Mouse (Mus musculus): ENCODE measurements around the gene Rasa1. TPM values are rescaled to one million over a fixed set of nuclear protein-coding genes. Genes with fewer than 3 reads are reported as not detected.

Gene Rasa1
- total and polyA plus RNA-seq, 2 experiments from 2014 or later, result 30.1 to 30.5 TPM

DNA sequence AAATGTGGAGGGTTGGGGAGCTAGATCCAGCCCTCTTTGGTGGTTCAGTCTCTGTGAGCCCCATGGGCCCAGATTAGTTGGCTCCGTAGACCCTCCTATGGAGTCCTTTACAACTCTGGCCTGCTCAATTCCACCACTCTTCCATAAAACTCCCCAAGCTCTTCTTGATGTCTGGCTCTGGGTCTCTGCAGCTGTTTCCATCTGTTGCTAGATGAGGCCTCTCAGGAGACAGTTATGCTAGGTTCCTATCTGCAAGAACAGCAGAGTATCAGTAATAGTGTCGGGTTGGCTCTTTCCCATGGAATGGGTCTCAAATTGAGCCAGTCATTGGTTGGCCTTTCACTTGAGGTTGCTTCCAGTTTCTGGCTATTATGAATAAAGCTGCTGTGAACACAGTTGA lies 97.7 kb downstream of the Rasa1 start:
- no peak for TF ChIP-seq EP300 (IDR thresholded peaks at IDR 0.05; ENCODE audit: low read depth)
- no peak for TF ChIP-seq CTCF (IDR thresholded peaks at IDR 0.05; ENCODE audit: low read depth)
- Histone ChIP-seq H3K27ac (ENCODE audit: low read depth) (no peak overlapping the region), H3K27me3 (ENCODE audit: control insufficient read depth, insufficient read depth, low read length) (no peaks in the 10 kb centered on the region), H3K4me3 (ENCODE audit: low read depth, low read length) (no peak overlapping the region), H3K4me1 (ENCODE audit: control insufficient read depth, insufficient read depth) (0 out of 2 replicates have a peak, but pooled peaks cover 8% of the 10 kb centered on the region), H3K9ac (replicated peaks; ENCODE audit: low read depth, low read length) (no peak overlapping the region), H3K36me3 (replicated peaks; ENCODE audit: control insufficient read depth, insufficient read depth, low read length) (peaks cover 15% of the 10 kb centered on the region; the same call in 1 of the 2 replicates), H3K9me3 (replicated peaks; ENCODE audit: control insufficient read depth, low read length) (no peaks in the 10 kb centered on the region), H3K4me2 (ENCODE audit: low read depth, low read length) (no peak overlapping the region)
- WGBS, result 89% methylated on average over 2 of the region's 2 CpGs
- DNase-seq (ENCODE audit: low spot score) (no peak), ATAC-seq (ENCODE audit: insufficient read depth, low read depth) (no peak)

DNA sequence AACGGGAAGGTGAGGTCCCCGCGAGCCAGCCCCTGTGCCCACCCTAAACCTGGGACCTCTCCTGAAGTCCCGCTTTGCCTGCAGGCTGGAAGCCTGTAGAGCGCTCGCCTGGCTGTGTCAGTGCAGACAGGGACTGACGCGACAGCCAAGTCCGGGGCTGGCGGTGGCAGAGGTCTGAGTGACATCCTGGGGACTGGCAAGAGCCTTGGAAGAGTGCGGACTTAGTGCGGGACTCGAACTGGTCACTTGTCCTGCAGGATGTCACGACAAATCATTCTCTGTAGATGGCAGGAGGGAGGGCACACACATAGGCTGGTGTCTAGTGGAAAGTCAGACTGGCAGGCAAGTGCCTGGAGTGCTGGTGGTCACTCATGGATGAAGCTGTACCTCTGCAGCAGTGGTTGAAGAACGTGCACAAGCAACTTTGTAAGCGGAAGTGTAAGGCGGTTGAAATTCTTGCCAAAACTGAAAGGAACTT lies 99.2 kb downstream of the Rasa1 start:
- H3K27me3 ChIP-seq (ENCODE audit: control insufficient read depth, insufficient read depth, low read length), result no peaks in the 10 kb centered on the region
- H3K4me2 ChIP-seq (ENCODE audit: low read depth, low read length), result peak overlapping the region; percentile 88
- peak overlapping the region; percentile 84 for H3K9ac ChIP-seq (replicated peaks; ENCODE audit: low read depth, low read length)
- peak overlapping the region; percentile 89 for H3K27ac ChIP-seq (ENCODE audit: low read depth)
- no peaks in the 10 kb centered on the region for H3K9me3 ChIP-seq (replicated peaks; ENCODE audit: control insufficient read depth, low read length)
- 0% methylated on average over 17 of the region's 17 CpGs for WGBS
- 0 out of 2 replicates have a peak, but pooled peaks cover 8% of the 10 kb centered on the region for H3K4me1 ChIP-seq (ENCODE audit: control insufficient read depth, insufficient read depth)
- TF ChIP-seq EP300 (IDR thresholded peaks at IDR 0.05; ENCODE audit: low read depth), result no peak
- ATAC-seq (ENCODE audit: insufficient read depth, low read depth), result peak; percentile 69
- DNase-seq (ENCODE audit: low spot score), result peak; percentile 40
- H3K36me3 ChIP-seq (replicated peaks; ENCODE audit: control insufficient read depth, insufficient read depth, low read length), result peaks cover 15% of the 10 kb centered on the region; the same call in 1 of the 2 replicates
- H3K4me3 ChIP-seq (ENCODE audit: low read depth, low read length), result peak overlapping the region; percentile 89

DNA sequence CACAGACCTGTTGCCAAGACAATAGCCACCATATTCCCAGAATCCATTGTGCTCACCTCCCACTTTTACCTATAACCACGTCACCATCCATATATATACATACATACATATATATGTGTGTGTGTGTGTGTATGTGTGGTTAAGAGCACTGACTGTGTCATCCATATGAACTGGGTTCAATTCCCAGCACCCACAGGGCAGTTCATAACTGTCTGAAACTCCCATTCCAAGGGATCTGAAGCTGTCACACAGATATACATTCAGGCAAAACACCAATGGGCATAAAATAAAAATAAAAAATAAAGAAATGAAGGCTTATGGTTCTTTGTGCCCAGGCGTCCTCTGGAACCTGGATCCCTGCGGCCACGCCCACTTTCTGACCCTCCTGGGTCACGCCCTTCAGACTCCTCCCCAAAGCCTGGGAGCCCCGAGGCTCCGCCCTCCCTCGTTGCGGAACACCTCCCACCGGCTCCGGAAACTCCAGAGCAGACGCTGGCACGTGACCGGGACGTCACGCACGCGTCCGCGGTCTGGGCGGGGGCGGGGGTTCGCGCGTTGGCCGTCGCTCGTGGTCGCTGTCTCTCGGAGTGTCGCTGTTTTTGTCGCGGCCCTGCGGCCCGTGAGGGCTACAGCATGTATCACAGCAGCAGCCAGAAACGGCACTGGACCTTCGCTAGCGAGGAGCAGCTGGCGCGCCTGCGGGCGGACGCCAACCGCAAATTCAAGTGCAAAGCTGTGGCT lies 99.9 kb downstream of the Rasa1 start, which contains the start of gene Ccnh:
Gene Ccnh (plus strand): TSS at position 506 of the 741 bp plus-strand sequence.
- WGBS, result 2% methylated on average over 44 of the region's 44 CpGs
- H3K4me3 ChIP-seq (ENCODE audit: low read depth, low read length), result peak within 1 kb of the TSS; percentile 89
- no peaks in the 10 kb centered on the region for H3K9me3 ChIP-seq (replicated peaks; ENCODE audit: control insufficient read depth, low read length)
- H3K9ac ChIP-seq (replicated peaks; ENCODE audit: low read depth, low read length), result peak within 1 kb of the TSS; percentile 84
- H3K4me2 ChIP-seq (ENCODE audit: low read depth, low read length), result peak within 1 kb of the TSS; percentile 88
- H3K36me3 ChIP-seq (replicated peaks; ENCODE audit: control insufficient read depth, insufficient read depth, low read length), result peaks cover 15% of the 10 kb centered on the region; the same call in 1 of the 2 replicates
- TF ChIP-seq CTCF (IDR thresholded peaks at IDR 0.05; ENCODE audit: low read depth) (no peak), EP300 (IDR thresholded peaks at IDR 0.05; ENCODE audit: low read depth) (no peak)
- no peaks in the 10 kb centered on the region for H3K27me3 ChIP-seq (ENCODE audit: control insufficient read depth, insufficient read depth, low read length)
- H3K4me1 ChIP-seq (ENCODE audit: control insufficient read depth, insufficient read depth), result 0 out of 2 replicates have a peak, but pooled peaks cover 8% of the 10 kb centered on the region
- ATAC-seq (ENCODE audit: insufficient read depth, low read depth), result peak; percentile 99
- peak; percentile 92 for DNase-seq (ENCODE audit: low spot score)
- peak within 1 kb of the TSS; percentile 89 for H3K27ac ChIP-seq (ENCODE audit: low read depth)

Other genes starting within 250 kb of the Rasa1 start
- 9.8 and 14.7 TPM in 2 replicates for gene Ccnh, start 99.7 kb downstream of the Rasa1 start, total RNA-seq (2014; rRNA removed; ENCODE audit: low replicate concordance)
- 56.7 and 63.7 TPM in 2 replicates for gene Ccnh, start 99.7 kb downstream of the Rasa1 start, polyA plus RNA-seq (2015; fragmentation: Nextera tagmentation; extraction: Ambion mirVana)